Comparison of ENCODE assay signal across 8 mouse cellular contexts in genomic region chr1:191182431-191183162, GRCm38 (mm10). TPM values are rescaled to one million over a fixed set of nuclear protein-coding genes. Genes with fewer than 3 reads are reported as not detected.
A peak's percentile ranks its signal among the peaks of the same experiment; 100 is the strongest.
DNase-seq lines count a peak whose midpoint lies in the region; ATAC-seq and TF ChIP-seq lines count a peak whose summit lies in the region.

No protein-coding gene starts in this region.

- no peak for TF ChIP-seq POLR2A in kidney, adult 2 months (IDR thresholded peaks at IDR 0.05; ENCODE audit: low read depth, low read length)

- H3K27me3 ChIP-seq in kidney, adult 2 months (replicated peaks; ENCODE audit: control insufficient read depth, insufficient read depth, low read length), result 0 out of 2 replicates have a peak, but pooled peaks cover 1% of the 10 kb centered on the region
- peaks cover 84% of the 10 kb centered on the region for H3K27me3 ChIP-seq in neural tube, embryonic 12.5 days (replicated peaks)

- under 1% methylated on average over 61 of the region's 61 CpGs for WGBS in kidney, adult 2 months
- under 1% methylated on average over 61 of the region's 61 CpGs for WGBS in neural tube, embryonic 12.5 days

- 0 out of 2 replicates have a peak, but pooled peaks cover 8% of the 10 kb centered on the region for H3K4me1 ChIP-seq in kidney, adult 2 months (ENCODE audit: control insufficient read depth, insufficient read depth, low read length)
- peaks cover 43% of the 10 kb centered on the region for H3K4me1 ChIP-seq in neural tube, embryonic 12.5 days

- H3K9ac ChIP-seq in neural tube, embryonic 12.5 days, result peak overlapping the region; percentile 57

- no peaks in the 10 kb centered on the region for H3K36me3 ChIP-seq in kidney, adult 2 months (ENCODE audit: control insufficient read depth, insufficient read depth, low read length)
- no peaks in the 10 kb centered on the region for H3K36me3 ChIP-seq in neural tube, embryonic 12.5 days

- H3K4me2 ChIP-seq in neural tube, embryonic 12.5 days (replicated peaks), result peak overlapping the region; percentile 98

- H3K9me3 ChIP-seq in neural tube, embryonic 12.5 days, result no peaks in the 10 kb centered on the region

- TF ChIP-seq CTCF in kidney, adult 2 months (conservative IDR thresholded peaks at IDR 0.05; ENCODE audit: insufficient read depth, insufficient read length, low read depth, low read length), result peak; percentile 59

- peak overlapping the region; percentile 56 for H3K4me3 ChIP-seq in kidney, adult 2 months (ENCODE audit: insufficient read depth, low read depth, low read length)
- H3K4me3 ChIP-seq in neural tube, embryonic 12.5 days, result peak overlapping the region; percentile 47

- no peak for ATAC-seq in neural tube, embryonic 12.5 days (ENCODE audit: low FRiP score, low read depth)

- peak; percentile 29 to 56 for DNase-seq in spleen, adult 18-20 months
- DNase-seq in spleen, adult 12 weeks (ENCODE audit: low spot score), result no peak
- DNase-seq in embryo, embryonic 11.5 days (ENCODE audit: low read depth, low spot score), result peak; percentile 36
- DNase-seq in heart, adult 9 months (ENCODE audit: low spot score in 2 of 2), result peak; percentile 68 to 76
- DNase-seq in kidney, adult 2 months, result peak; percentile 77
- DNase-seq in lung, adult 18-20 months, result peak; percentile 80 to 82
- DNase-seq in urinary bladder, postnatal 25 days (ENCODE audit: low spot score), result peak; percentile 48

- H3K27ac ChIP-seq in kidney, adult 2 months (ENCODE audit: insufficient read depth, low read depth, low read length), result peak overlapping the region; percentile 20; the same call in 1 of the 2 replicates
- H3K27ac ChIP-seq in neural tube, embryonic 12.5 days, result no peak overlapping the region

RNA-seq across cellular contexts. Expression of gene Fam71a, which starts 18.0 kb away (rescaled TPM):
- not detected in 2 replicates for polyA plus RNA-seq in kidney, adult 2 months (2012; rRNA removed)
- not detected in 2 replicates for polyA plus RNA-seq in neural tube, embryonic 12.5 days (2016; fragmentation: Nextera tagmentation; extraction: Ambion mirVana)

RNA-seq across cellular contexts. Expression of gene Atf3, which starts 35.2 kb away (rescaled TPM):
- polyA plus RNA-seq in kidney, adult 2 months (2012; rRNA removed), result 1.2 and 1.5 TPM in 2 replicates
- 2.0 and 2.1 TPM in 2 replicates for polyA plus RNA-seq in neural tube, embryonic 12.5 days (2016; fragmentation: Nextera tagmentation; extraction: Ambion mirVana)
